Mouse (Mus musculus) olfactory bulb, adult 2 months (tissue): ENCODE results near the gene Gm49358. TPM values are rescaled to one million over a fixed set of nuclear protein-coding genes. Genes with fewer than 3 reads are reported as not detected.

ENCODE experiments used
- H3K27ac ChIP-seq: fragments of 200-500 bp; 2 replicates; pipeline ENCODE4 v1.5.1; 2012; ENCODE audit warnings: low read depth, low read length; ENCODE audit not compliant: insufficient read depth
- H3K4me1 ChIP-seq: fragments of 200-500 bp; 2 replicates; pipeline ENCODE4 v1.6.1; 2012; ENCODE audit warnings: low read length; ENCODE audit not compliant: control insufficient read depth, insufficient read depth
- H3K4me3 ChIP-seq: fragments of 200-500 bp; 2 replicates; pipeline ENCODE4 v1.5.1; 2012; ENCODE audit warnings: mild to moderate bottlenecking, low read depth, low read length, moderate library complexity; ENCODE audit not compliant: insufficient read depth
- CTCF ChIP-seq: fragments of 200-500 bp; IDR thresholded peaks from 2 replicates; pipeline ENCODE4 v1.5.1; 2012; ENCODE audit warnings: low read depth, mild to moderate bottlenecking, low read length, moderate library complexity; ENCODE audit not compliant: insufficient read depth
- POLR2A ChIP-seq: fragments of 200-500 bp; IDR thresholded peaks from 2 replicates; pipeline ENCODE4 v1.6.1; 2012; ENCODE audit warnings: mild to moderate bottlenecking, low read depth, low read length, moderate library complexity; ENCODE audit not compliant: insufficient read depth
- WGBS: fragments of 180-500 bp; shearing (Covaris S2); methylation state at CpG from one replicate; pipeline ENCODE4 v1.1.7; 2018; 5-methylcytosine and 5-hydroxymethylcytosine counted together
- polyA plus RNA-seq: library from polyadenylated mRNA; stranded (reverse); fragments of >200 nt; gene quantifications from 2 replicates; pipeline ENCODE4 v1.2.4, GENCODE M21; 2012; ENCODE audit warnings: low replicate concordance; ENCODE audit not compliant: missing spikeins, insufficient read depth, insufficient read length

Gm49358 gene
- polyA plus RNA-seq, 1 experiment, result not detected

DNA sequence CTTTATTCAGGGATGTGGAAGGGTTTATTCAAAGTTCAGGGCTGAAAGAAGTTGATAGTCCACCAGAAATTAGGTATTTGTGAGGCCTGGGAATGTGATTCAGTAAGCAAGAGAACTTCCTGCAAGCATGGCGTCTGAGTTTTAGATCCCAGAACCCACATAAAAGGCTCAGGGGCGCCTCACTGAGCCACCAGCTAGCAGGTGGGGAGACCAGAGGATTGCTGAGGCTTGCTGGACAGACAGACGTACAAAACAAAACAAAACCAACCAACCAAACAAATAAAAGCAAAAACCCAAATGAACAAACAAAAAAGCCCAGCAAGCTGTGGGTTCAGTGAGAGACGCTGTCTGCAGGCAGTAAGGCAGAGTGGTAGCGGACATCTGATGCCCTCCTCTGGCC is 18.9 kb downstream of the Gm49358 start:
- TF ChIP-seq POLR2A (no peak), CTCF (no peak)
- H3K4me3 ChIP-seq, result no peak overlapping the region
- H3K4me1 ChIP-seq, result peaks cover 14% of the 10 kb centered on the region
- no peak overlapping the region for H3K27ac ChIP-seq
- 78% methylated on average over 5 of the region's 5 CpGs for WGBS

DNA sequence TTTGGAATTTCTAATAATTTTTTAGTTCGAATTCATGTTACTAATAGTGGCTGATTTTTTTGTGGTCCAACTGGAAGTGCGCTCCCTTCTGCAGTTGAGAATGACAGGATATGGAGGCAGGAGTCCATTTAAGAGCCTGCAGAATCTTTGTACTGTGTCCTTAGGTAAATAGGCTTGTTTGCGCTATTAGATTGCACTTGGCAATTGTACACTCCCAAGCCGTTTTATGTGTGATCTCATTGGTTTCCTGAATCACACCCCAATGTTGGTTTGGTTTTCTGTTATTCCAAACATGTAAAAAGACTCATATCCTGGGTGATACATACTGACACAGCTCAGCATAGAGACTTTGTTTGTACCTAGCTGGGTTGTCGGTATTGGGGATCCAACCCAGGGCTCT is 19.8 kb downstream of the Gm49358 start:
- Histone ChIP-seq H3K4me1 (peaks cover 14% of the 10 kb centered on the region), H3K4me3 (no peak overlapping the region), H3K27ac (no peak overlapping the region)
- WGBS, result 81% methylated on average over 5 of the region's 5 CpGs
- TF ChIP-seq POLR2A (no peak), CTCF (no peak)

DNA sequence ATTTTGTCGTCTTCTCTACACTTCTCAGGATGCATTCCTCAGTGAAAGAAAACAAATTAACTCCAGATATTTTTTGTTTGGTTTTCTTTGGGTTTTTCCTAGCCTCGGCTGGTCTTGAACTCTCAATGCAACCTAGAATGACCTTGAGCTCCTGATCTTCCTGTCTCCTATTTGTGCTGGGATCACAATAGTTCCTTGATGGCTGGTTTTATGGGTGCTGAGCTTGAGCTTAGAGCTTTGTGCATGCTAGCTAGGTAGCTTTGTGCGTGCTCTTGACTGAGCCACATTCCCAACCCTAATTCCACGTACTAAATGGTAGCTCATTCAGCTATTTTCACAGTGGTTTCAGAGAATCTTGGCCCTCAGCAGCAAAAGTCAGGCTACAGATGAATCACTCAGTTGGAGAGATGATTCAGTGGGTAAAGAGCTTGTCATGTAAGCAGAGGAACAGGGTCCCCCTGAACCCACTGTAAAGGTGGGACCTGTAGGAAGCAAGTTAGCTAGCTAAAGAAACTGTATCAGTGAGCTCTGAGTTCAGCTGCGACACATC is 20.4 kb downstream of the Gm49358 start:
- peaks cover 11% of the 10 kb centered on the region for H3K4me1 ChIP-seq
- TF ChIP-seq POLR2A (no peak), CTCF (no peak)
- WGBS, result 90% methylated on average over 5 of the region's 5 CpGs
- H3K4me3 ChIP-seq, result no peak overlapping the region
- no peak overlapping the region for H3K27ac ChIP-seq

DNA sequence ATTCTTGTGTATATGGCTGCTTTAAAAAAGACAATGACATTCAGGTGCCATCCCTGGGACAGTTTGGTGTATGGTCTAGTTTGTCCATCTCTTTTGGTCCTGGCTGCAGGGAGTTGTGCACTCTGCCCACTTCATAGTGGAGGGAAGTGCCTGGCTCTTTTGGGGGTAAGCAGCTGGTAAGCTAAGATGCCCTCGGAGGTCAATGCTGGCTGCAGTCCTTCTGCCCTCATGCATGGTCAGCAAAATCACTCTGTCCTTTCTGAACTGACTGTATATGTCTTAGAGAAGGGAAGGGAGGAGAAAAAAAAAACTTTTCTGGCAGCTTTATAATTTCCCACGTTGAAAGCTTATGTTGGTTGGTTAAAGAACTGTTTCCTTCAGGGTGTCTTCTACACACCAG is 21.6 kb downstream of the Gm49358 start:
- TF ChIP-seq CTCF (no peak), POLR2A (no peak)
- Histone ChIP-seq H3K27ac (no peak overlapping the region), H3K4me3 (no peak overlapping the region), H3K4me1 (peaks cover 11% of the 10 kb centered on the region; the same call in 1 of the 2 replicates)
- 76% methylated on average over 2 of the region's 2 CpGs for WGBS

DNA sequence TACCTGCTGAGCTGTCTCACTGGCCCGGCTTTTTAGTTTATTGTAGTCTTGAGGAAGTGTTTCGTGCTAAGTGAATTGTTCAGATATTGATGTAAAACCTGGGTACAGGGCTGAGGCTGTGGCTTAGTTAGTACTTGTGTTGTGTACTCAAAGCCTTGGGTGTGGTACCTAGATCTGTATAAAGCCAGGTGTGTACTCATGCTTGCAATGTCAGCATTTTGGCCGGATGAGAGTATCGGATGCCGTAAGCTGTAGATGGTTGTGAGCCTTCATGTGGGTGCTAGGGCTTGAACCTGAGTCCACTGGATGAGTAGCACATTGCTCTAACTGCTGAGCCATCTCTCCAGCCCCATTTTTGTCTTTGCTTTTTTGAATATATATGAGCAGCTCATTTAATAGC is 22.3 kb downstream of the Gm49358 start:
- Histone ChIP-seq H3K4me3 (no peak overlapping the region), H3K27ac (no peak overlapping the region), H3K4me1 (peaks cover 11% of the 10 kb centered on the region; the same call in 1 of the 2 replicates)
- TF ChIP-seq CTCF (no peak), POLR2A (no peak)
- 95% methylated on average over 5 of the region's 5 CpGs for WGBS

DNA sequence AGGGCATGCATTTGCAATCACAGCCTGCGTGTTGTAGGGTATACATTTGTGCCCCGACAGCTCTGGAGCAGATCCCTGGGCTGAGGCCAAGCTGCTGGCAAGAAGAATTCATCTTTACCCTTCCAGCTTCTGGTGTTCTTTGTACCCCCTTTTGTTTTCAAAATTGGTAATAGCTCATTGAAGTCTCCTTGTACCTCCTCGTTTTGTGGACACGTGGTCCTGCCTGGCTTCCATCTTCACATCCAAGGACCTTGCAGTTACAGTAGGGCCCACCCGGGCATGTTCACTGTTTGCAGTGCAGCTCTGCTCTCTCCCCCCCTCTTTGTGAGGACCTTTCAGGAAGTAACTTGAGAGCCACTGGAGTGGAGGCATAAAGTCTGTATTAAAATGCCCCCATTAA is 24.4 kb downstream of the Gm49358 start:
- Histone ChIP-seq H3K27ac (no peak overlapping the region), H3K4me3 (no peak overlapping the region), H3K4me1 (peaks cover 11% of the 10 kb centered on the region; the same call in 1 of the 2 replicates)
- no peak for TF ChIP-seq CTCF
- no peak for TF ChIP-seq POLR2A
- 38% methylated on average over 5 of the region's 5 CpGs for WGBS

DNA sequence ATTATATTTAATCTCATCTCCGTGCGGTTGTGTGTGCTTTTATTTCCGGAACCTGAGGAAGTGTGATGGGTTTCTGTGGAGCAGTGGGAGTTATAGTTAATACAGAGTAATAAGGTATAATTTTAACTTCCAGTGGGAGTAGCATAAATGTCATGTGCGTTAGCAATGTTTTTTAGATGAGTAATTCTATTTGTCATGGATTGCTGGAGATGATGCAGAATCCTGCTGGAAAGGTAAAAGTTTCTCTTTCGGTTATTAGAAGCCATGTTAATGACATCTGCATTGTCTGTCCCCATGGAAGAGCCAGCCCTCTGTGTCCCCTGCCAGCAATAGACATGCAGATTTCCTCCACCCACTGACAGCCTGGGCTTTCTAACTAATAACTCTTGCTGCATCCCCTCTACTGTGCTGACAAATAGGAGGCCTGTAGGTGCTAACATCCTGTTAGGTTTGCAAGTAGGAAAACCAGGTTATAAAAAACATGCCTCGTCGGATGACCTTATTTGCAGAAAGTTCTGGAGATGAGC is 25.4 kb downstream of the Gm49358 start:
- no peak overlapping the region for H3K27ac ChIP-seq
- peaks cover 16% of the 10 kb centered on the region; the same call in 1 of the 2 replicates for H3K4me1 ChIP-seq
- WGBS, result 51% methylated on average over 7 of the region's 7 CpGs
- no peak overlapping the region for H3K4me3 ChIP-seq
- TF ChIP-seq CTCF (no peak), POLR2A (no peak)

DNA sequence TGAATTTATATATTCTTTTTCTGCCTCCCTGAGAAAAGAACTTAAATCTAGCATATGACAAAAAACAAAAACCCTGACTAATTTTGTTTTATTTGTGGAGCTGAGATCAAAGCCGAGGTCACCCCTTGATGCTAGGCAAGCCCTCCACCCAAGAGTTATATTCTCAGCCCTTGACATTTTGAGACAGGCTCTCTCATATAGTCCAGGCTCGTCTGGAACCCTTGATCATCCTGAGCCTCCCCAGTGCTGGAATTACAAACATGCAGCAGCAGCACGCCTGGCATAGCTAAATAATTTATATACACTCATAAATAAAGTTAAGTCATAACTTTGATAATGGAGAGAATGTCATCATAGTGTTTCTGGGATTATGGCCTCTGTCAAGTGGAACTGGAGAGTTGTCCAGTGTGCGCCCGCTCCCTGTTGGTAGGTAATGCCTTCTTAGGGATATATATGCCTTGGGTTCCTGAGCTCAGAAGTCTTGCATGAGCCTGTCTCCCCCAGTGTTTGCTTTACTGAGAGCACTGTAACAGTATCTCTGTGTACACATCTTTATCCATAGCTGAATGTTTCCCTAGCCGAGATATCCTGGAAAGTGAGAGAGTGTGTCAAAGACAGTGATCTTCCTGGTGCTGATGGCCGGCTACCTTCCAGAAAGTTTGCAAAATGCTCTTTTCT is 27.9 kb downstream of the Gm49358 start:
- H3K4me1 ChIP-seq, result peaks cover 21% of the 10 kb centered on the region
- WGBS, result 94% methylated on average over 7 of the region's 7 CpGs
- no peak overlapping the region for H3K4me3 ChIP-seq
- H3K27ac ChIP-seq, result no peak overlapping the region
- TF ChIP-seq POLR2A (no peak), CTCF (no peak)

DNA sequence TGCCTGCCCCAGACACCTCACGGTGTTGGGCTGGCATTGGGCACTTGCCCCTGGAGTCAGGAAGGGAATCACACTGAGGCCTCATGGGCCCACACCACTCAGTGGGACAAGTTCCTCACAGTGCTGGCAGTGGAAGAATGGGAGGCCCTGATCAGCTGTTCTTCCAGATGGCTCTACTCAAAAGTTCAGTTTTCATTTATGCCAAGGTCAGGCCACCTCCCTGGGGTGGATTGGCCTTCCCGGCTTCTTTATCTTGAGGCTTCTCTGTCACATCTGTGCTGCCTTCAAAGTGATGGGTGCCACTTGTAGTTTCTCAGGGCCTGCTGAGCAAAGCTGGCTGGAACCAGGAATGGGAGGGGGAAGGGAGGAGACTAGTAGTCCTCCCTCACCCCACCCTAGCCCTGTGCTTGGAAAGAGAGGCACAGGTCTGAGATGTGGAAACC is 29.8 kb downstream of the Gm49358 start:
- Histone ChIP-seq H3K4me3 (no peak overlapping the region), H3K27ac (no peak overlapping the region), H3K4me1 (peaks cover 14% of the 10 kb centered on the region)
- TF ChIP-seq POLR2A, result no peak
- WGBS, result 96% methylated on average over 2 of the region's 2 CpGs
